Mouse (Mus musculus): ENCODE results near the gene Tinagl1. TPM values are rescaled to one million over a fixed set of nuclear protein-coding genes. Genes with fewer than 3 reads are reported as not detected.

The Tinagl1 gene
- total RNA-seq (2021), result 10 to 100 TPM in 1 of 2 experiments, 1 to 10 TPM in 1; 9.1 to 11.7 TPM
- long read RNA-seq, experiment 1, transcript Tinagl1-203 (12 exons, 1,952 nt), result major isoform, 7 of 11 reads
- long read RNA-seq, experiment 1, partial matches to known transcripts, result 2 of 11 reads
- long read RNA-seq, experiment 1, other reads (novel, unspliced or antisense), result 2 of 11 reads
- long read RNA-seq, experiment 2, transcript Tinagl1-203 (12 exons, 1,952 nt), result major isoform, 13 of 15 reads
- long read RNA-seq, experiment 2, partial matches to known transcripts, result 2 of 15 reads
- long read RNA-seq, experiment 2, other reads (novel, unspliced or antisense), result 0 of 15 reads

DNA sequence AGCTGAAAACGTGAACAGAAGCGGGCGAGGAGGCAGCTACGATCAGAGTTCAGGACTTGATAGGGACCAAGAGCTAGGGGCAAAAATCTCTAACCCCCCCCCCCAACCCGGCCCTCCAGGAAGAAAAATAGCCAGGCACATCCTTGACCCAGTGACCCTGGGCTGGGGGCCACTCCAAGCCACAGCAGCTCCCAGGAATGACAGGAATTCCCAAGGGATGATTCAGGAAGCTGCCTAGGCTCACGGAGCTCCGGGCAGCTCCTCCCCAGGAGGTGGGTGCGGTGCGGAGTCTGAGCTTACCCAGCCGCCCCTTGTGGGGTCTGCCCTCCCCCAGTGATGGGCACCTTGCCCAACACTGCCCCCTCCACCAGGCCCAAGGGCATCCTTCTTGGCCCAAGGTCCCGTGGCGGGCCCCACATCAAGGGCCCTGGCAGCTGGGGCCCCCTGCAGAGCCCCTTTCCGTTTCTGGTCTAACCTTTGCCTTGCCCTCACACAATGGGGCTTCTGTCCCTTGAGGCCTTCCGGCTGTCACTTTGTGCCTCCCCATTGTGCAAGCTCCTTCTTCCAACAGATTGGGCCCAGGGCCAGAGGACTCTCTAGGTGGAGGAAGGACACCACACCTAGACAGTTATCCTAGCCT lies at the start of gene Tinagl1:
Gene Tinagl1 (minus strand): TSS at position 51 of the 640 bp plus-strand sequence.
- TF ChIP-seq CTCF (conservative IDR thresholded peaks at IDR 0.05), result no peak
- peak within 1 kb of the TSS; percentile 62 for H3K27ac ChIP-seq
- DNase-seq (ENCODE audit: low spot score in 2 of 2), result no peak
- peak within 1 kb of the TSS; percentile 23 for H3K4me3 ChIP-seq

- peak in 1 of 2 experiments; percentile 34 for DNase-seq (ENCODE audit: low spot score in 2 of 2)
- H3K27ac ChIP-seq, result no peak overlapping the region
- H3K4me3 ChIP-seq, result no peak overlapping the region
Measured at GRCm38 (mm10) chr4:130224071-130224470, 49.1 kb upstream of the Tinagl1 start.

GRCm38 (mm10) chr4:130222179-130222578 lies 47.3 kb upstream of the Tinagl1 start, which contains the start of gene Gm853:
Gene Gm853 (minus strand): TSS chr4:130222401.
- H3K4me3 ChIP-seq, result no peak within 1 kb of the TSS
- DNase-seq (ENCODE audit: low spot score in 2 of 2), result no peak
- no peak within 1 kb of the TSS for H3K27ac ChIP-seq
- TF ChIP-seq CTCF (conservative IDR thresholded peaks at IDR 0.05), result no peak

More at GRCm38 (mm10) chr4:130224071-130224470, 49.1 kb upstream of the Tinagl1 start:
- no peak for TF ChIP-seq CTCF (conservative IDR thresholded peaks at IDR 0.05)

DNA sequence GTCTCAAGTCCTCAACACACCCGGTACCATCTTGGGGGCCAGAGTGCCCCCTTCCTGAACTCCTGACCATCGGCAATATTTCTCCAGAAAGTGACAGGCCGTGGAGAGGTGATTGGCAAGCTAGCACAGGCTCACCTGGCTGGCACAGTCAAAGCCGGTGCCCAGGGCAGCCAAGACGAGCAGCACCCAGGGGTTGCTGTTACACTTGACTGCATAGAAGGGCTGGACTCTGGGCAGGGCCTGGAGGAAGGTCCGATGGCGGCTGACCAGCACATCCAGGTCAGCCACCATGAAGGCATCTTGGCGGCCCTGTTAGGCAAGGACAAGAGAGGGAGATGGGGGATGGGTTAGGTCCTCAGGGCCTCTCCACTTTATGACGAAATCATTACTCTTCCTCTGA lies 45.3 kb upstream of the Tinagl1 start:
- no peak for TF ChIP-seq CTCF (conservative IDR thresholded peaks at IDR 0.05)
- H3K4me3 ChIP-seq, result no peak overlapping the region
- H3K27ac ChIP-seq, result no peak overlapping the region
- no peak for DNase-seq (ENCODE audit: low spot score in 2 of 2)

DNA sequence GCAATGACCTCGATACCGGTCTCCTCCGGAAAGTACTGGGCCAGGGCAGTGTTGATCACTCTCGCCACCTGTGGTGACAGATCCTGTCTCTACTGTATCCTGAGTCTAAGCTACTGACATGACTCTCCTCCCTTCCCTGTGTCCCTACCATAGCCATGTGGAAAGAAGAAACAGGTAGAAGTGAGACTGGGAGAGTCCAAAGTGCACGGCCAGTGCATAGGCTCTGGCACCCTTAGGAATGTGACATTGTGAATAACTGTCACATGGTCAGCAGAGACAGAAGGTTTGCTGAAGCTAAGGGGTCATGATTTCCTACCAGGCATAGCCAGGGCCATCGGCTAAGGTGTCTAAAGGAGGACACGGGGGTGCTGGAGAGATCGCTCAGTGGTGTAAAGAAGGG lies 40.5 kb upstream of the Tinagl1 start:
- Histone ChIP-seq H3K27ac (no peak overlapping the region), H3K4me3 (no peak overlapping the region)
- TF ChIP-seq CTCF (conservative IDR thresholded peaks at IDR 0.05), result no peak
- no peak for DNase-seq (ENCODE audit: low spot score in 2 of 2)

DNA sequence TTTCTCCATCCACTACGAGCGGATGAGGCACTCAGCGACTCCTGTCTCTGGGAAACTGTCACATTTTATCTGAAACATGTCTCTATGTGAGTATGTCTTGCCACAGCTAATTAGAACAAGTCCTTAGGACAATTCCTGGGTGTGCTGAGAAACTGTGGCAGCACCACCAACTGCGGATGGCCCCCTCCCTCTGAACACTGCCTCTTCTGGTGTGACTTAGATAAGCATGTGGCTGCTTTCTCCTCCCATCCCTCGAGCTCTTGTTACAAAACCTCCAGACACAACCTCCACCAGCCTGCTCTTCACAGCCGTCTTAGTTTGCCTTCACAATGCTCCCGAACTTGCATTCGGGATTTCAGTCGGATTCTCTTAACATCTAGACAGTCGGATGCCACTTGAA lies 38.9 kb upstream of the Tinagl1 start:
- TF ChIP-seq CTCF (conservative IDR thresholded peaks at IDR 0.05), result 0 out of 2 replicates have a peak, but pooled peaks have one; percentile 17
- Histone ChIP-seq H3K4me3 (no peak overlapping the region), H3K27ac (no peak overlapping the region)
- DNase-seq (ENCODE audit: low spot score in 2 of 2), result no peak

DNA sequence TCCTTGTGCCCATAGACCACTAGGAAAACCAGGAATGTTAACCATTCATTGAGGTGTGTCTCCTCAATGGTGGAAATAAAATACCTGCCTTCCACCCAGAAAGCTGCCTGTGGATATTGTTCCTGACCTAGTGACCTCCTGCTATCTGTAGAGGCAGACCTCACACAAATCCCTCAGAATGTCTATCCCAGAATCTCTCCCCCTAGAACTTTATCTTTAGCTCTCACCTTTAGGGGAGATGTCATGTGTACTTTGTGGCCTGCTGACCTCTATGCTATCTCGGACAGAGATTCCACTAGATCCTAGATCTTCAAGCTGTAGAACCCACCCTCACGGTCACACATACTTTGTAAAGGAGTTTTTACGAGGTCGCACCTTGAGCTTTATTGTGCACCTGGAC lies 38.3 kb upstream of the Tinagl1 start:
- no peak for TF ChIP-seq CTCF (conservative IDR thresholded peaks at IDR 0.05)
- H3K4me3 ChIP-seq, result no peak overlapping the region
- H3K27ac ChIP-seq, result no peak overlapping the region
- DNase-seq (ENCODE audit: low spot score in 2 of 2), result no peak

DNA sequence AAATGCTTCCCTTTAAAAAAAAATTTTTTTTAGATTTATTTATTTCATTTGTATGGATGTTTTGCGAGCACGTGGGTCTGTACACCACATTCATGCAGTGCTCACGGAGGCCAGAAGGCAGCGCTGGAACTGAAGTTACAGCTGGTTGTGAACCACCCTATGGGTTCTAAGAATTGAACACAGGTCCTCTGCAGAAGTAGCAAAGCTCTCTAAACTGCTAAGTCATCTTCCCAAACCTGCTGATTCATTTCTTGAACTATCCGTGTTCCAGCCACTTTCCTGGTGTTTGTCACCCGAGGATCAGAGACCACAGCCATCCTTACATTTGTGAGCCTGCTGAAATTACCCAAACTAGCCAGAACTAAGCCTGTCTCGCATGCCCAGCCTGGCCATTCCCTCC lies 37.5 kb upstream of the Tinagl1 start:
- H3K4me3 ChIP-seq, result no peak overlapping the region
- no peak for DNase-seq (ENCODE audit: low spot score in 2 of 2)
- TF ChIP-seq CTCF (conservative IDR thresholded peaks at IDR 0.05), result no peak
- H3K27ac ChIP-seq, result no peak overlapping the region

- DNase-seq (ENCODE audit: low spot score in 2 of 2), result no peak
- no peak for TF ChIP-seq CTCF (conservative IDR thresholded peaks at IDR 0.05)
- H3K27ac ChIP-seq, result no peak overlapping the region
- H3K4me3 ChIP-seq, result no peak overlapping the region
Measured at GRCm38 (mm10) chr4:130211870-130212269, 36.9 kb upstream of the Tinagl1 start.

DNA sequence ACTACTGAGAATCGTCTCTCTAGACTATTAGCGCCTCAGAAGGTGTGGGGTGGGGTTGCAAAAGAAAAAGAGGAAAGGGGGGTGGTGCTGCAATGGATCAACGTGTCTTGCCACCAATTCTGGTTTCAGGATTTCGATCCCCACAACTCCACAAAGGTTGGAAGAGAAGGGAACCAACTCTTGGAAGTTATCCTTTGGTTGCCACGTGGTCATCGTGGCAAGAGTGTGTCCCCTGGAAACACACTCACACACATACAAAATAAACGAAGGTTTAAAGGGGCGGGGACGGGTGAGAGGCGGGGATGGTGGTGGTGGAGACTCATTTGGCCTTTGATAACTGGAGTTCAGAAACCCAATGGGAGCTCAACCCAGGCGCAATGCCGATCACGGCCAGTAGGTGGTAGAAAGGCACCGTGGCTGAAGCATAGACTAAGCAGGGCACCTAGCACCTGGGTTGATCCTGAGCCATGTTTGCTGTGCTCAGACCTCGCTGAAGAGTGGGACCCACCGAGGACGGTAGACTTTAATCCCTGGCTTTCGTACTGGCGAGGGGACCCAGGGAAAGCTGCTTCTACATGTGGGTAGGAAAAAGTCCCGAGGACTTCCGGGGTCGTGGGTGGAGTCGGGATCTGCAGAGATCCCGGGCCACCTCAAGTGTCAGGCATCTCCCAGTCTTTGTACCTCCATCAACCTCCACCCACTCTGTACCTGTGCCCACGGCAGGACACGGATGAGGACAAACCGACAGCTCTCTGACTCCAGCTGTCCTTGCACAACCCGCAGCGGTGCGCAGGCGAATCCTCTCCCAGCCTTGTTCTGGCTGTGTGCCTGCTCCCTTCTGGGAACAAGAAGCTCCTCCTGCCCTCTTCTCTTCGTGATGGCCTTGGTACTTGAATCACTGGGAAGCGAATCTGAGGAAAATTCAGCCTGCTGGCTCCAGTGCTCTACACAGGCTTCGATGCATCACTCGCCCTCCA lies 24.1 kb upstream of the Tinagl1 start:
- peak overlapping the region; percentile 57 for H3K4me3 ChIP-seq
- peak; percentile 83 to 96 for DNase-seq (ENCODE audit: low spot score in 2 of 2)
- H3K27ac ChIP-seq, result peak overlapping the region; percentile 89
- peak; percentile 97 for TF ChIP-seq CTCF (conservative IDR thresholded peaks at IDR 0.05)

DNA sequence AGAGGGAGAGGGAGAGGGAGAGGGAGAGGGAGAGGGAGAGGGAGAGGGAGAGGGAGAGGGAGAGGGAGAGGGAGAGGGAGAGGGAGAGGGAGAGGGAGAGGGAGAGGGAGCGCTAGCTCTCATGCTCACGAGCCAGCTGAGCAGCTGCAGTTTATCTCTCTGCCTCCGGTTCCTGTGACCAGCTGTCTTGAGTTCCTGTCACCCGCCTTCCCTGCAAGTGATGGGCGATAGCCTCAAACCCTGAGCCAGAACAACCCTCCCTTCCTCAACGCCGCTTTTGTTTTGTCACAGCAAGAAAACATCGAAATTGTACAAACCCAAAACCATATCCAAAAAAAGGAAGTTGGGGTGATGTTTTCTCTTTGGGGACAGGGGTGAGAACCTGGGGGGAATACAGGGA lies 21.6 kb upstream of the Tinagl1 start:
- Histone ChIP-seq H3K27ac (no peak overlapping the region), H3K4me3 (no peak overlapping the region)
- no peak for TF ChIP-seq CTCF (conservative IDR thresholded peaks at IDR 0.05)
- no peak for DNase-seq (ENCODE audit: low spot score in 2 of 2)

- DNase-seq (ENCODE audit: low spot score in 2 of 2), result no peak
- H3K27ac ChIP-seq, result no peak overlapping the region; the same call in 1 of the 2 replicates
- H3K4me3 ChIP-seq, result no peak overlapping the region
- no peak for TF ChIP-seq CTCF (conservative IDR thresholded peaks at IDR 0.05)
Measured at GRCm38 (mm10) chr4:130195924-130196323, 21.0 kb upstream of the Tinagl1 start.

- TF ChIP-seq CTCF (conservative IDR thresholded peaks at IDR 0.05), result no peak
Measured at GRCm38 (mm10) chr4:130192266-130192665, 17.3 kb upstream of the Tinagl1 start.

More at GRCm38 (mm10) chr4:130192266-130192665, 17.3 kb upstream of the Tinagl1 start:
- no peak for DNase-seq (ENCODE audit: low spot score in 2 of 2)
- Histone ChIP-seq H3K27ac (no peak overlapping the region), H3K4me3 (no peak overlapping the region)
